Mouse (Mus musculus) stomach, postnatal 0 days (tissue): ENCODE results near the gene Erc2. TPM values are rescaled to one million over a fixed set of nuclear protein-coding genes. Genes with fewer than 3 reads are reported as not detected.
A peak's percentile ranks its signal among the peaks of the same experiment; 100 is the strongest.

ENCODE experiments used
- ATAC-seq: fragments of 200-750 bp; cut with Nextera tagmentation; 2 replicates; pipeline ENCODE4 v1.8.0; 2017; ENCODE audit not compliant: low FRiP score, low TSS enrichment
- DNase-seq: peaks from one replicate; pipeline ENCODE4 v3.0.0-alpha.2; 2016; ENCODE audit warnings: low spot score
- H3K27ac ChIP-seq: fragments of 300-500 bp; sonication (generic); replicated peaks from 2 replicates; pipeline ENCODE4 v1.5.1; 2014; ENCODE audit warnings: mild to moderate bottlenecking, control low read depth
- H3K27me3 ChIP-seq: fragments of 300-500 bp; sonication (generic); 2 replicates; pipeline ENCODE4 v1.6.1; 2014; ENCODE audit warnings: low read length; ENCODE audit not compliant: control insufficient read depth, insufficient read depth
- H3K36me3 ChIP-seq: fragments of 300-500 bp; sonication (generic); 2 replicates; pipeline ENCODE4 v1.6.1; 2014; ENCODE audit warnings: low read length, mixed read lengths; ENCODE audit not compliant: control insufficient read depth, insufficient read depth
- H3K4me1 ChIP-seq: fragments of 300-500 bp; sonication (generic); replicated peaks from 2 replicates; pipeline ENCODE4 v1.6.1; 2014; ENCODE audit warnings: antibody characterized with exemption; ENCODE audit not compliant: control insufficient read depth, insufficient read depth
- H3K4me2 ChIP-seq: fragments of 300-500 bp; sonication (generic); replicated peaks from 2 replicates; pipeline ENCODE4 v1.6.1; 2014; ENCODE audit warnings: low read depth, mild to moderate bottlenecking, control low read depth, moderate library complexity
- H3K4me3 ChIP-seq: fragments of 300-500 bp; sonication (generic); 2 replicates; pipeline ENCODE4 v1.5.1; 2014; ENCODE audit warnings: low read depth, low read length, control low read depth
- H3K9ac ChIP-seq: fragments of 300-500 bp; sonication (generic); 2 replicates; pipeline ENCODE4 v1.6.1; 2014; ENCODE audit warnings: mild to moderate bottlenecking, low read length, control low read depth, mixed read lengths
- H3K9me3 ChIP-seq: fragments of 300-500 bp; sonication (generic); 2 replicates; pipeline ENCODE4 v1.6.1; 2016; ENCODE audit warnings: low read length; ENCODE audit not compliant: control insufficient read depth
- CTCF ChIP-seq: IDR thresholded peaks from 2 replicates; pipeline ENCODE4 v1.5.1; 2016; ENCODE audit warnings: antibody characterized with exemption, low read depth, mild to moderate bottlenecking, moderate library complexity
- EP300 ChIP-seq: optimal IDR thresholded peaks from 2 replicates; pipeline ENCODE3; 2016; ENCODE audit warnings: antibody characterized with exemption
- WGBS: fragments of 180-500 bp; shearing (Covaris S2); extraction: QIAGEN DNeasy Blood & Tissue Kit; methylation state at CpG from one replicate; pipeline ENCODE4 v1.1.7; 2014; 5-methylcytosine and 5-hydroxymethylcytosine counted together
- polyA plus RNA-seq: library from polyadenylated mRNA; unstranded; fragments of >200 nt; fragmentation: Nextera tagmentation; extraction: Ambion mirVana; gene quantifications from 2 replicates; pipeline ENCODE4 v1.2.1, GENCODE M21; 2015

Erc2 gene
- polyA plus RNA-seq, 1 experiment from 2014 or later: 3.0 TPM

- no peaks in the 10 kb centered on the region for H3K36me3 ChIP-seq
- H3K9me3 ChIP-seq: no peaks in the 10 kb centered on the region
- no peak for ATAC-seq
- H3K4me1 ChIP-seq: no peaks in the 10 kb centered on the region
- H3K4me3 ChIP-seq: no peak overlapping the region
- H3K4me2 ChIP-seq: no peak overlapping the region
- no peak overlapping the region for H3K27ac ChIP-seq
- 95% methylated on average over 1 of the region's 1 CpGs for WGBS
- H3K27me3 ChIP-seq: no peaks in the 10 kb centered on the region
- no peak for DNase-seq
- TF ChIP-seq EP300: no peak
- peak; percentile 57 for TF ChIP-seq CTCF
- no peak overlapping the region for H3K9ac ChIP-seq
These were observed 136.0 kb downstream of the Erc2 start for GRCm38 (mm10) chr14:27758230-27758629.

GRCm38 (mm10) chr14:27759069-27759628 is 136.9 kb downstream of the Erc2 start:
- ATAC-seq (no peak), DNase-seq (no peak)
- Histone ChIP-seq H3K27ac (no peak overlapping the region), H3K4me1 (no peaks in the 10 kb centered on the region), H3K27me3 (no peaks in the 10 kb centered on the region), H3K9ac (no peak overlapping the region), H3K4me3 (no peak overlapping the region), H3K9me3 (no peaks in the 10 kb centered on the region), H3K4me2 (no peak overlapping the region), H3K36me3 (no peaks in the 10 kb centered on the region)
- WGBS: 74% methylated on average over 6 of the region's 6 CpGs
- TF ChIP-seq EP300 (no peak), CTCF (no peak)

- ATAC-seq (no peak), DNase-seq (no peak)
- H3K4me3 ChIP-seq: no peak overlapping the region
- H3K9ac ChIP-seq: no peak overlapping the region
- no peaks in the 10 kb centered on the region for H3K4me1 ChIP-seq
- H3K27me3 ChIP-seq: no peaks in the 10 kb centered on the region
- no peaks in the 10 kb centered on the region for H3K36me3 ChIP-seq
- no peak overlapping the region for H3K4me2 ChIP-seq
- H3K27ac ChIP-seq: no peak overlapping the region
- 83% methylated on average over 9 of the region's 9 CpGs for whole genome bisulfite sequencing
- no peaks in the 10 kb centered on the region for H3K9me3 ChIP-seq
- TF ChIP-seq CTCF: no peak
- TF ChIP-seq EP300: no peak
These were observed 137.8 kb downstream of the Erc2 start for GRCm38 (mm10) chr14:27759982-27760381.

- ATAC-seq (no peak), DNase-seq (no peak)
- H3K27me3 ChIP-seq: no peaks in the 10 kb centered on the region
- no peaks in the 10 kb centered on the region for H3K36me3 ChIP-seq
- no peaks in the 10 kb centered on the region for H3K4me1 ChIP-seq
- no peaks in the 10 kb centered on the region for H3K9me3 ChIP-seq
- no peak overlapping the region for H3K27ac ChIP-seq
- WGBS: 30% methylated on average over 5 of the region's 5 CpGs
- no peak for TF ChIP-seq CTCF
- TF ChIP-seq EP300: no peak
- no peak overlapping the region for H3K4me3 ChIP-seq
- H3K9ac ChIP-seq: no peak overlapping the region
- H3K4me2 ChIP-seq: no peak overlapping the region
These were observed 153.1 kb downstream of the Erc2 start for GRCm38 (mm10) chr14:27775367-27775766.

- ATAC-seq: no peak
- TF ChIP-seq CTCF (no peak), EP300 (no peak)
- H3K9me3 ChIP-seq: no peaks in the 10 kb centered on the region
- no peaks in the 10 kb centered on the region for H3K27me3 ChIP-seq
- no peak overlapping the region for H3K4me3 ChIP-seq
- no peak for DNase-seq
- 86% methylated on average over 8 of the region's 8 CpGs for WGBS
- H3K4me1 ChIP-seq: no peaks in the 10 kb centered on the region
- no peaks in the 10 kb centered on the region for H3K36me3 ChIP-seq
- no peak overlapping the region for H3K4me2 ChIP-seq
- H3K27ac ChIP-seq: no peak overlapping the region
- H3K9ac ChIP-seq: no peak overlapping the region
These were observed 156.3 kb downstream of the Erc2 start for GRCm38 (mm10) chr14:27778503-27778902.

- Histone ChIP-seq H3K9me3 (no peaks in the 10 kb centered on the region), H3K36me3 (no peaks in the 10 kb centered on the region), H3K27ac (no peak overlapping the region), H3K4me1 (no peaks in the 10 kb centered on the region), H3K4me2 (no peak overlapping the region), H3K4me3 (no peak overlapping the region), H3K27me3 (no peaks in the 10 kb centered on the region), H3K9ac (no peak overlapping the region)
- DNase-seq: no peak
- no peak for TF ChIP-seq CTCF
- TF ChIP-seq EP300: no peak
- WGBS: 83% methylated on average over 2 of the region's 2 CpGs
- ATAC-seq: no peak
These were observed 156.9 kb downstream of the Erc2 start for GRCm38 (mm10) chr14:27778982-27779701.
